Mouse (Mus musculus) myocyte (in vitro differentiated cells): ENCODE results near the gene Fign. TPM values are rescaled to one million over a fixed set of nuclear protein-coding genes. Genes with fewer than 3 reads are reported as not detected.

Experiments used
- H3K27me3 ChIP-seq: one replicate; pipeline ENCODE4 v1.6.1; 2011; ENCODE audit not compliant: control insufficient read depth, insufficient read depth, insufficient read length
- H3K36me3 ChIP-seq: one replicate; pipeline ENCODE4 v1.6.1; 2011; ENCODE audit not compliant: control insufficient read depth, insufficient read depth
- H3K4me2 ChIP-seq: one replicate; pipeline ENCODE4 v1.6.1; 2011; ENCODE audit warnings: low read depth, control low read depth
- H3K4me3 ChIP-seq: one replicate; pipeline ENCODE4 v1.5.1; 2011; ENCODE audit warnings: mild to moderate bottlenecking, control low read depth, moderate library complexity
- H3K79me2 ChIP-seq: one replicate; pipeline ENCODE4 v1.6.1; 2011; ENCODE audit not compliant: control insufficient read depth, insufficient read depth
- H3ac ChIP-seq: one replicate; pipeline ENCODE4 v1.6.1; 2011; ENCODE audit not compliant: control insufficient read depth, insufficient read length
- CEBPB ChIP-seq: IDR thresholded peaks from 2 replicates; pipeline ENCODE4 v1.6.1; 2011; ENCODE audit warnings: mild to moderate bottlenecking, moderate library complexity; ENCODE audit not compliant: poor library complexity, insufficient read depth, severe bottlenecking
- E2F4 ChIP-seq: IDR thresholded peaks from one replicate; pipeline ENCODE4 v1.6.1; 2011; ENCODE audit warnings: mild to moderate bottlenecking, control low read depth, moderate library complexity; ENCODE audit not compliant: insufficient read depth
- MAX ChIP-seq: IDR thresholded peaks from one replicate; pipeline ENCODE4 v1.6.1; 2011; ENCODE audit warnings: low read depth, mild to moderate bottlenecking, control low read depth
- MYOD1 ChIP-seq, 3 experiments: IDR thresholded peaks; one replicate each; pipeline ENCODE4 v1.6.1; 2011; ENCODE audit warnings: control low read depth in 2 of 3, low read depth in 2 of 3, mild to moderate bottlenecking in 2 of 3, moderate library complexity in 1 of 3; ENCODE audit not compliant: insufficient read length in 2 of 3, control insufficient read depth in 1 of 3
- MYOG ChIP-seq, 3 experiments: IDR thresholded peaks; one replicate each; pipeline ENCODE4 v1.6.1; 2011; ENCODE audit warnings: control low read depth in 2 of 3, low read depth in 2 of 3, mild to moderate bottlenecking in 2 of 3; ENCODE audit not compliant: insufficient read length in 2 of 3, control insufficient read depth in 1 of 3, insufficient read depth in 1 of 3
- POLR2A ChIP-seq: IDR thresholded peaks from one replicate; pipeline ENCODE4 v1.6.1; 2011; ENCODE audit warnings: low read depth, mild to moderate bottlenecking, control low read depth, moderate library complexity; ENCODE audit not compliant: insufficient read length
- POLR2AphosphoS2 ChIP-seq: IDR thresholded peaks from one replicate; pipeline ENCODE4 v1.6.1; 2011; ENCODE audit warnings: low read depth, control low read depth; ENCODE audit not compliant: insufficient read length
- REST ChIP-seq: IDR thresholded peaks from one replicate; pipeline ENCODE4 v1.6.1; 2011; ENCODE audit warnings: mild to moderate bottlenecking, control low read depth, moderate library complexity; ENCODE audit not compliant: insufficient read depth, insufficient read length
- SRF ChIP-seq: IDR thresholded peaks from one replicate; pipeline ENCODE4 v1.6.1; 2011; ENCODE audit warnings: low read depth; ENCODE audit not compliant: control insufficient read depth, insufficient read length
- TCF12 ChIP-seq: IDR thresholded peaks from one replicate; pipeline ENCODE4 v1.6.1; 2011; ENCODE audit warnings: mild to moderate bottlenecking, control low read depth; ENCODE audit not compliant: poor library complexity, insufficient read depth, severe bottlenecking
- TCF3 ChIP-seq: IDR thresholded peaks from one replicate; pipeline ENCODE4 v1.6.1; 2011; ENCODE audit warnings: low read depth, control low read depth; ENCODE audit not compliant: insufficient read length
- USF1 ChIP-seq: IDR thresholded peaks from one replicate; pipeline ENCODE4 v1.6.1; 2011; ENCODE audit warnings: low read depth, mild to moderate bottlenecking, control low read depth, moderate library complexity
- polyA plus RNA-seq: library from polyadenylated mRNA; unstranded; fragments of >200 nt; fragmentation: generic; extraction: Trizol; gene quantifications from one replicate; pipeline ENCODE4 v1.2.1, GENCODE M21; 2012; ENCODE audit warnings: missing spikeins

The Fign gene
- polyA plus RNA-seq, 1 experiment, result 0.01 TPM

GRCm38 (mm10) chr2:63926481-63927097 is 171.2 kb downstream of the Fign start:
- Histone ChIP-seq H3K36me3 (no peaks in the 10 kb centered on the region), H3K27me3 (no peaks in the 10 kb centered on the region), H3K4me3 (no peak overlapping the region), H3K79me2 (no peaks in the 10 kb centered on the region), H3ac (no peak overlapping the region), H3K4me2 (no peak overlapping the region)
- TF ChIP-seq SRF, result no peak
- no peak for TF ChIP-seq POLR2A
- TF ChIP-seq MAX, result no peak

- Histone ChIP-seq H3K4me3 (no peak overlapping the region), H3K79me2 (no peaks in the 10 kb centered on the region), H3ac (no peak overlapping the region), H3K36me3 (no peaks in the 10 kb centered on the region), H3K4me2 (no peak overlapping the region), H3K27me3 (no peaks in the 10 kb centered on the region)
- TF ChIP-seq USF1 (no peak), E2F4 (no peak), SRF (no peak), MYOD1 (IDR thresholded peaks at IDR 0.05; ENCODE audit: control insufficient read depth in 1 of 3, insufficient read length in 2 of 3, low read depth in 2 of 3) (no peak), REST (no peak), MYOG (IDR thresholded peaks at IDR 0.05; ENCODE audit: control insufficient read depth in 1 of 3, insufficient read depth in 1 of 3, insufficient read length in 2 of 3, low read depth in 2 of 3) (no peak), CEBPB (no peak), MAX (no peak), TCF12 (no peak), POLR2A (no peak), TCF3 (no peak), POLR2AphosphoS2 (no peak)
These were observed 172.1 kb downstream of the Fign start for GRCm38 (mm10) chr2:63925721-63926235.
